Mouse (Mus musculus) testis, adult 2 months (tissue): ENCODE measurements around the gene Rhbdl3. TPM values are rescaled to one million over a fixed set of nuclear protein-coding genes. Genes with fewer than 3 reads are reported as not detected.

Experiments used
- H3K27ac ChIP-seq: fragments of 200-500 bp; 2 replicates; pipeline ENCODE4 v1.5.1; 2012; ENCODE audit warnings: low read depth, low read length; ENCODE audit not compliant: control insufficient read depth, insufficient read depth
- H3K27me3 ChIP-seq: fragments of 200-500 bp; 2 replicates; pipeline ENCODE4 v1.6.1; 2012; ENCODE audit warnings: mild to moderate bottlenecking, low read length, moderate library complexity; ENCODE audit not compliant: control insufficient read depth, insufficient read depth
- H3K36me3 ChIP-seq: fragments of 200-500 bp; 2 replicates; pipeline ENCODE4 v1.6.1; 2012; ENCODE audit warnings: mild to moderate bottlenecking, low read length; ENCODE audit not compliant: control insufficient read depth, insufficient read depth
- H3K4me1 ChIP-seq: fragments of 200-500 bp; 2 replicates; pipeline ENCODE4 v1.6.1; 2012; ENCODE audit warnings: low read length; ENCODE audit not compliant: control insufficient read depth, insufficient read depth
- H3K4me3 ChIP-seq: fragments of 200-500 bp; 2 replicates; pipeline ENCODE4 v1.5.1; 2012; ENCODE audit warnings: low read depth, mild to moderate bottlenecking, low read length, moderate library complexity, mixed read lengths; ENCODE audit not compliant: control insufficient read depth
- CTCF ChIP-seq: fragments of 200-500 bp; IDR thresholded peaks from 2 replicates; pipeline ENCODE4 v1.5.1; 2012; ENCODE audit warnings: low read depth, mild to moderate bottlenecking, inconsistent platforms, low read length, moderate library complexity; ENCODE audit not compliant: control insufficient read depth, insufficient read depth, insufficient replicate concordance
- POLR2A ChIP-seq: fragments of 200-500 bp; IDR thresholded peaks from 2 replicates; pipeline ENCODE4 v1.6.1; 2012; ENCODE audit warnings: low read depth, mild to moderate bottlenecking, inconsistent platforms, low read length, moderate library complexity; ENCODE audit not compliant: control insufficient read depth
- polyA plus RNA-seq: library from polyadenylated mRNA; depleted of rRNA; stranded (reverse); fragments of >200 nt; gene quantifications from 2 replicates; pipeline ENCODE4 v1.2.3, GENCODE M21; 2012

Rhbdl3 gene
- polyA plus RNA-seq, 1 experiment = 0.54 TPM

DNA sequence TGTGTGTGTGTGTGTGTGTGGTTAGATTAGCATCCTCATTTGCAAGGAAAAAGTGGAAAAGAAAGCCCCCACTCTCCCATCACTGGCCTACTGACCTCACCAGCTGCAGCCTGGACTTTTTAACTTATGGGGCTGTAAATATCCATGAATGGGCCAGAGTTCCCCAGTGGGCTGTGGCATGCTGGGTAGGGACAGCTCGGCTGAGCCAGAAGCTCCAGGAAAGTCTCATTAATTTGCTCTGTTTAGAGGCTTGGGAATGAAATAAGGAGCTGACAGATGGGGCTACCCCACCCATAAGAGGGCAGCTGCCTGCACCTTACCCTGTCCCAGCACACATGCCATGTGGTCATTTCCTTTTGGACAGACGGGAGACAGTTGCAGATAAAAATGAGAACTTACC lies 11.3 kb downstream of the Rhbdl3 start:
- H3K27ac ChIP-seq = no peak overlapping the region
- H3K27me3 ChIP-seq = no peaks in the 10 kb centered on the region
- H3K36me3 ChIP-seq = no peaks in the 10 kb centered on the region
- no peak for TF ChIP-seq CTCF
- TF ChIP-seq POLR2A = no peak
- H3K4me3 ChIP-seq = no peak overlapping the region
- no peaks in the 10 kb centered on the region for H3K4me1 ChIP-seq

GRCm38 (mm10) chr11:80312565-80312964 lies 11.9 kb downstream of the Rhbdl3 start:
- Histone ChIP-seq H3K27ac (no peak overlapping the region), H3K4me1 (no peaks in the 10 kb centered on the region)
- TF ChIP-seq CTCF = no peak
- TF ChIP-seq POLR2A = no peak

GRCm38 (mm10) chr11:80313462-80313861 lies 12.8 kb downstream of the Rhbdl3 start:
- no peaks in the 10 kb centered on the region for H3K4me1 ChIP-seq
- no peak overlapping the region for H3K4me3 ChIP-seq
- TF ChIP-seq CTCF (no peak), POLR2A (no peak)
- H3K36me3 ChIP-seq = no peaks in the 10 kb centered on the region
- no peak overlapping the region for H3K27ac ChIP-seq
- H3K27me3 ChIP-seq = no peaks in the 10 kb centered on the region

More at GRCm38 (mm10) chr11:80312565-80312964, 11.9 kb downstream of the Rhbdl3 start:
- no peaks in the 10 kb centered on the region for H3K27me3 ChIP-seq
- no peak overlapping the region for H3K4me3 ChIP-seq
- no peaks in the 10 kb centered on the region for H3K36me3 ChIP-seq

- Histone ChIP-seq H3K36me3 (no peaks in the 10 kb centered on the region), H3K4me1 (no peaks in the 10 kb centered on the region), H3K27ac (no peak overlapping the region), H3K4me3 (no peak overlapping the region), H3K27me3 (no peaks in the 10 kb centered on the region)
- TF ChIP-seq POLR2A = no peak
- no peak for TF ChIP-seq CTCF
Observed at GRCm38 (mm10) chr11:80313944-80314343, 13.2 kb downstream of the Rhbdl3 start.

DNA sequence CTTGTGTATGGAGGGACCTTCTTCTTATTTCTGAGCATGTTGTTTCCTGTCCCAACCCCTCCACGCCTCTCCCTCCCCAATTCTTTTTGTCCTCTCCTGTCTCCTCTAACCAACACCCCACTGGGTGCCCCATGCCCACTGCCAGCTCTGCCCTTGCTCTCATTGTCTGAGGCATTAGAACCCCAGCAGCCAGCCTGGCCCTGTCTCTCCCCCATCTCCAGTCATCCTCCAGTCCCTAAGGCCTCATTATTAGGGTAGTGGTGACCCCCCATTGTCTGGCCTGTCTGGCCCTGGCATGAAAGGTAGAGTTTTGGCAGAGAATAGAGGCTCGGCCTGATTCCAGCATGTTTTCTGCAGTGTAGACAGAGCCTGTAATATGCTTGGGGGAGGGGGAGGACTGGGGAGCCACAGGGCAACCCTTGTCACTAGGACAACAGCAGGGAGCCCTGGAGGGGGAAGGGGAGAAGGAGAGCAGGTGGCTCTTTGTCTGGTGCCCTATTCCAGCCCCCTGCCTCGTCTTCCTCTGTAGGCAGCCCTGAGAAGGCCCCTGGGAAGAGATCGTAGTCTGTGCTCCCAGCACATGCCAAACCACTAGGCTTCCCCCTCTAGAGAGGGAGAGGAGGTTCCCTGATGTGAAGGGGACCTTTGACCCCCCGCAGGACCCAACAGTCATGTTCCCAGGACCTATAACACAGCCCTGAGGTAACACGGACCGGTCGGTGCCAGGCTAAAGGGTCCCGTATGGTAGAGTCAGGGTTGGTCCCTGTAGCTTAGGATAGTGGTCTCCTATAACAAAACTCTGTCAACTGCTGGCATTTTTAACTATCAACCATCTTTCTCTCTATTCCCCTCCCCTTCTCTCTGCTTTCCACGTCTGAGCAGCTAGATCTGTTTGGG lies 15.3 kb downstream of the Rhbdl3 start:
- Histone ChIP-seq H3K36me3 (no peaks in the 10 kb centered on the region), H3K4me3 (no peak overlapping the region), H3K4me1 (no peaks in the 10 kb centered on the region), H3K27me3 (no peaks in the 10 kb centered on the region), H3K27ac (no peak overlapping the region)
- TF ChIP-seq POLR2A (no peak), CTCF (no peak)

DNA sequence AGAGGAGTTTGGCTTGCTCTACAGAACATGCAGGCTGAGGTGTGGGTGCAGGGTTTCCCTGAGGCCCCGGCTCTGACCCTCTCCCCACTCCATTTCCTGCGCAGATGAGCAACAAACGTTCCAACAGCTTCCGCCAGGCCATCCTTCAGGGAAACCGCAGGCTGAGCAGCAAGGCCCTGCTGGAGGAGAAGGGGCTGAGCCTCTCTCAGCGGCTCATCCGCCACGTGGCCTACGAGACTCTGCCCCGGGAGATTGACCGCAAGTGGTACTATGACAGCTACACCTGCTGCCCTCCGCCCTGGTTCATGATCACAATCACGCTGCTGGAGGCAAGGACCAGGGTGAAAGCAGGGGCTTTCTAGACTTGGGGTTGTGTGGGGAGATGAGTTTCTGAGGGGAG lies 22.5 kb downstream of the Rhbdl3 start:
- peaks cover 3% of the 10 kb centered on the region; the same call in 1 of the 2 replicates for H3K4me1 ChIP-seq
- TF ChIP-seq CTCF (no peak), POLR2A (no peak)
- no peaks in the 10 kb centered on the region for H3K36me3 ChIP-seq
- H3K27ac ChIP-seq = no peak overlapping the region
- H3K27me3 ChIP-seq = no peaks in the 10 kb centered on the region
- no peak overlapping the region for H3K4me3 ChIP-seq

DNA sequence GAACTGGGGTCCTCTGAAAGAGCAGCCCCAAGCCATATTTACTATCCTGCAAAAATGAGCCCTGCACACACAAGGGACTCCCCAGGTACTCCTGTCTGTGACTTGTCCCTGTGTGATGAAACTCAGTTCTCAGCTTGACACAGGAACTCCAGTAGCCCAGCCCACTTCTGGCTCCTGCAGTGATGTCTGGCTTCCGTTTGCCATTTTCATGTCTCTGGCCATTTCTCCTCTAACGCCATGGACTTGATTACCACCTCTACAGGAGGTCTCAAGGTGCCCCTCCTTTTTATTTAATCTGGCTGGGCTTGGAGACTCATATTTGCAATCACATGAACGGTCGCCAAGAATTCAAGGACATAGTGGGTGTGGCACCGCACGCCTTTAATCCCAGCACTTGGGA lies 23.9 kb downstream of the Rhbdl3 start:
- TF ChIP-seq CTCF = no peak
- TF ChIP-seq POLR2A = no peak

DNA sequence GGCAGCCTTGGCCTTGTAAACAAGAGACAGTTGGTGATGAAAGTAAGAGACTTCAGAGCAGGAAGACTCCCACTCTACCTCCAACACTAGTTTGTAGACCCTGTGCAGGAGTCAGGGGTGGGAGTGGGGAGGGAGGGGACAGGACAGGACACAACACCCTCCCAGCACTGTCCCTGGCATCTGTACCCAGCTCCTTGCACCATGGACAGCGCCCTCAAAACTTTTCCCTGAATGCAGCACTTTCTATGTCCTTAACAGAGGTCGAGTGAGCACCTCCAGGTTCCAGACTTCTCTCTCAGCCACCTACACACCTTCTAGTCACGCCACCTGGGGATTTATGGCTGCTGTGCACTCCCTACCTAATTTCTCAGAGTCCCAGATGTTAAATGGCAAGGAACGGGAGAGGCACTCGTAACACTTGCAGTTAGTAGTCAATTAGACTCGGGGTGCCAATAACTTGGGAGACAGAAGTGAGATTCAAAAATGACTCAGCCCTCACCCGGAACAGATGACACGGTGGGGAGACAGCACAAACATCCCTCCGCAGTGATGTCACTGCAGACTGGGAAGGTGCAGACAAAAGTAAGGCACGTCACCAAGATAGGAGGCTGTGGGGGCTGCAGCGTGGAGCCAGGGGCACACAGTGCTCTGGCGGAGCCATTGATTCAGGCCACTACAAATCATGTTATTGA lies 32.1 kb downstream of the Rhbdl3 start:
- Histone ChIP-seq H3K27me3 (no peaks in the 10 kb centered on the region), H3K27ac (no peak overlapping the region), H3K4me1 (no peaks in the 10 kb centered on the region), H3K4me3 (no peak overlapping the region), H3K36me3 (no peaks in the 10 kb centered on the region)
- no peak for TF ChIP-seq POLR2A
- no peak for TF ChIP-seq CTCF

More for the DNA sequence above, 23.9 kb downstream of the Rhbdl3 start:
- H3K4me3 ChIP-seq = no peak overlapping the region
- H3K27ac ChIP-seq = no peak overlapping the region
- H3K36me3 ChIP-seq = no peaks in the 10 kb centered on the region
- no peaks in the 10 kb centered on the region for H3K27me3 ChIP-seq
- peaks cover 3% of the 10 kb centered on the region; the same call in 1 of the 2 replicates for H3K4me1 ChIP-seq
